Mouse (Mus musculus) mouse embryonic stem cell (cell line): ENCODE data around the gene BC030867.

Source experiments
- in situ Hi-C, 2 experiments: fragments of 300-500 bp; cut with MboI; formaldehyde crosslinking; loops; 1 replicate in 1 of 2; 3 replicates in 1 of 2; pipeline ENCODE4 v1.14.3; 2019 to 2020; ENCODE audit warnings: low sequenced_read_pairs in 2 of 2, low pct_unique_long_range_greater_than_20kb in 1 of 2, mixed read lengths in 1 of 2; ENCODE audit not compliant: unreplicated experiment in 1 of 2

Gene BC030867

GRCm38 (mm10) chr11:102248630-102249230 is at the start of gene BC030867:
Gene BC030867, plus strand, starts transcription at chr11:102248882.
- in situ Hi-C loops: no loop called here

GRCm38 (mm10) chr11:102199856-102200255 is 48.8 kb upstream of the BC030867 start:
- in situ Hi-C loops: no loop called here

- in situ Hi-C loops: no loop called here
Observed at GRCm38 (mm10) chr11:102201408-102201821, 47.3 kb upstream of the BC030867 start.

GRCm38 (mm10) chr11:102206481-102206880 is 42.2 kb upstream of the BC030867 start:
- in situ Hi-C loops: no loop called here

- in situ Hi-C loops: no loop called here
Observed at GRCm38 (mm10) chr11:102207825-102208777, 40.6 kb upstream of the BC030867 start.

- in situ Hi-C loops: no loop called here
Observed at GRCm38 (mm10) chr11:102208846-102209245, 39.8 kb upstream of the BC030867 start.

- in situ Hi-C loops: no loop called here
Observed at GRCm38 (mm10) chr11:102209742-102210141, 38.9 kb upstream of the BC030867 start.

GRCm38 (mm10) chr11:102210185-102210584 is 38.5 kb upstream of the BC030867 start:
- in situ Hi-C loops: no loop called here

- in situ Hi-C loops: no loop called here
Observed at GRCm38 (mm10) chr11:102211011-102211410, 37.7 kb upstream of the BC030867 start.

- in situ Hi-C loops: no loop called here
Observed at GRCm38 (mm10) chr11:102211936-102212341, 36.7 kb upstream of the BC030867 start.

GRCm38 (mm10) chr11:102214430-102215156 is 34.1 kb upstream of the BC030867 start:
- in situ Hi-C loops: no loop called here

- in situ Hi-C loops: no loop called here
Observed at GRCm38 (mm10) chr11:102215511-102215910, 33.2 kb upstream of the BC030867 start.

- in situ Hi-C loops: no loop called here
Observed at GRCm38 (mm10) chr11:102216056-102216885, 32.4 kb upstream of the BC030867 start.

- in situ Hi-C loops: no loop called here
Observed at GRCm38 (mm10) chr11:102216886-102217240, 31.8 kb upstream of the BC030867 start.

GRCm38 (mm10) chr11:102217396-102217795 is 31.3 kb upstream of the BC030867 start:
- in situ Hi-C loops: no loop called here

- in situ Hi-C loops: no loop called here
Observed at GRCm38 (mm10) chr11:102217876-102218430, 30.7 kb upstream of the BC030867 start.

- in situ Hi-C loops: no loop called here
Observed at GRCm38 (mm10) chr11:102218783-102219182, 29.9 kb upstream of the BC030867 start.
